Mouse (Mus musculus): ENCODE data around the gene Lrrc3.

- TF ChIP-seq POLR2A (IDR thresholded peaks at IDR 0.05; ENCODE audit: insufficient read length, low read depth) (no peak), REST (IDR thresholded peaks at IDR 0.05; ENCODE audit: insufficient read depth, insufficient read length) (no peak), MYOG (IDR thresholded peaks at IDR 0.05; ENCODE audit: control insufficient read depth in 1 of 3, insufficient read depth in 1 of 3, insufficient read length in 2 of 3, low read depth in 2 of 3) (no peak), TCF12 (IDR thresholded peaks at IDR 0.05; ENCODE audit: insufficient read depth, poor library complexity, severe bottlenecking) (no peak), CEBPB (IDR thresholded peaks at IDR 0.05; ENCODE audit: insufficient read depth, poor library complexity, severe bottlenecking) (no peak), USF1 (IDR thresholded peaks at IDR 0.05; ENCODE audit: low read depth) (no peak)
These were observed 19.8 kb downstream of the Lrrc3 start for GRCm38 (mm10) chr10:77882553-77882952.
